Mouse (Mus musculus): ENCODE results near the gene Odf3b. TPM values are rescaled to one million over a fixed set of nuclear protein-coding genes. Genes with fewer than 3 reads are reported as not detected.

Gene Odf3b
- polyA plus RNA-seq, 1 experiment: not detected

- no peak for TF ChIP-seq USF1 (IDR thresholded peaks at IDR 0.05; ENCODE audit: low read depth)
- TF ChIP-seq CTCF (IDR thresholded peaks at IDR 0.05; ENCODE audit: control insufficient read depth, insufficient read depth, insufficient read length): no peak
- no peak for TF ChIP-seq CEBPB (IDR thresholded peaks at IDR 0.05; ENCODE audit: low read depth)
- no peak for TF ChIP-seq FOSL1 (IDR thresholded peaks at IDR 0.05; ENCODE audit: insufficient read depth, low read length, poor library complexity, severe bottlenecking)
- TF ChIP-seq MAX (IDR thresholded peaks at IDR 0.05): no peak
- no peak for TF ChIP-seq MYOD1 (IDR thresholded peaks at IDR 0.05; ENCODE audit: control insufficient read depth, insufficient read length, low read depth)
- no peak for TF ChIP-seq MYOG (IDR thresholded peaks at IDR 0.05; ENCODE audit: control insufficient read depth, extremely low read depth, insufficient read length)
- H3K36me3 ChIP-seq (ENCODE audit: control insufficient read depth, insufficient read depth): peaks cover 28% of the 10 kb centered on the region
- H3K4me3 ChIP-seq (ENCODE audit: insufficient read depth, poor library complexity, severe bottlenecking): no peak overlapping the region
- no peaks in the 10 kb centered on the region for H3K79me3 ChIP-seq (ENCODE audit: low read depth)
- H3ac ChIP-seq (ENCODE audit: control insufficient read depth, insufficient read length, low read depth): no peak overlapping the region
- H3K79me2 ChIP-seq (ENCODE audit: control insufficient read depth, insufficient read depth): no peaks in the 10 kb centered on the region
- no peaks in the 10 kb centered on the region for H3K27me3 ChIP-seq (ENCODE audit: control insufficient read depth, insufficient read depth, insufficient read length)
Measured at GRCm38 (mm10) chr15:89415282-89415681, 36.2 kb upstream of the Odf3b start.

- peaks cover 6% of the 10 kb centered on the region for H3K27me3 ChIP-seq (ENCODE audit: control insufficient read depth, insufficient read depth, insufficient read length)
- H3K4me3 ChIP-seq (ENCODE audit: insufficient read depth, poor library complexity, severe bottlenecking): no peak within 1 kb of the TSS
Measured at GRCm38 (mm10) chr15:89410118-89410517, 31.0 kb upstream of the Odf3b start, which contains the start of gene Syce3. Syce3 (minus strand) TSS chr15:89410503.

GRCm38 (mm10) chr15:89406691-89407090, 27.6 kb upstream of the Odf3b start:
- H3K79me2 ChIP-seq (ENCODE audit: control insufficient read depth, insufficient read depth): no peaks in the 10 kb centered on the region
- H3K4me3 ChIP-seq (ENCODE audit: insufficient read depth, poor library complexity, severe bottlenecking): no peak overlapping the region
- no peak overlapping the region for H3ac ChIP-seq (ENCODE audit: control insufficient read depth, insufficient read length, low read depth)
- no peaks in the 10 kb centered on the region for H3K36me3 ChIP-seq (ENCODE audit: control insufficient read depth, insufficient read depth)
- TF ChIP-seq FOSL1 (IDR thresholded peaks at IDR 0.05; ENCODE audit: insufficient read depth, low read length, poor library complexity, severe bottlenecking) (no peak), MYOG (IDR thresholded peaks at IDR 0.05; ENCODE audit: control insufficient read depth, extremely low read depth, insufficient read length) (no peak), MAX (IDR thresholded peaks at IDR 0.05) (no peak), USF1 (IDR thresholded peaks at IDR 0.05; ENCODE audit: low read depth) (no peak), CEBPB (IDR thresholded peaks at IDR 0.05; ENCODE audit: low read depth) (no peak), CTCF (IDR thresholded peaks at IDR 0.05; ENCODE audit: control insufficient read depth, insufficient read depth, insufficient read length) (no peak), MYOD1 (IDR thresholded peaks at IDR 0.05; ENCODE audit: control insufficient read depth, insufficient read length, low read depth) (no peak)
- H3K27me3 ChIP-seq (ENCODE audit: control insufficient read depth, insufficient read depth, insufficient read length): peaks cover 15% of the 10 kb centered on the region
- no peaks in the 10 kb centered on the region for H3K79me3 ChIP-seq (ENCODE audit: low read depth)

More at GRCm38 (mm10) chr15:89410118-89410517, 31.0 kb upstream of the Odf3b start, which contains the start of gene Syce3:
- Histone ChIP-seq H3K79me2 (ENCODE audit: control insufficient read depth, insufficient read depth) (no peaks in the 10 kb centered on the region), H3K79me3 (ENCODE audit: low read depth) (no peaks in the 10 kb centered on the region), H3ac (ENCODE audit: control insufficient read depth, insufficient read length, low read depth) (no peak within 1 kb of the TSS), H3K36me3 (ENCODE audit: control insufficient read depth, insufficient read depth) (no peaks in the 10 kb centered on the region)
- TF ChIP-seq CTCF (IDR thresholded peaks at IDR 0.05; ENCODE audit: control insufficient read depth, insufficient read depth, insufficient read length): no peak
- TF ChIP-seq USF1 (IDR thresholded peaks at IDR 0.05; ENCODE audit: low read depth): no peak
- no peak for TF ChIP-seq MYOD1 (IDR thresholded peaks at IDR 0.05; ENCODE audit: control insufficient read depth, insufficient read length, low read depth)
- no peak for TF ChIP-seq FOSL1 (IDR thresholded peaks at IDR 0.05; ENCODE audit: insufficient read depth, low read length, poor library complexity, severe bottlenecking)
- no peak for TF ChIP-seq MYOG (IDR thresholded peaks at IDR 0.05; ENCODE audit: control insufficient read depth, extremely low read depth, insufficient read length)

GRCm38 (mm10) chr15:89404831-89405623, 25.9 kb upstream of the Odf3b start:
- peaks cover 19% of the 10 kb centered on the region for H3K27me3 ChIP-seq (ENCODE audit: control insufficient read depth, insufficient read depth, insufficient read length)
- no peak for TF ChIP-seq MYOG (IDR thresholded peaks at IDR 0.05; ENCODE audit: control insufficient read depth, extremely low read depth, insufficient read length)
- TF ChIP-seq USF1 (IDR thresholded peaks at IDR 0.05; ENCODE audit: low read depth): peak; percentile 33
- no peak for TF ChIP-seq MAX (IDR thresholded peaks at IDR 0.05)
- TF ChIP-seq CEBPB (IDR thresholded peaks at IDR 0.05; ENCODE audit: low read depth): no peak
- no peak for TF ChIP-seq FOSL1 (IDR thresholded peaks at IDR 0.05; ENCODE audit: insufficient read depth, low read length, poor library complexity, severe bottlenecking)
- no peak overlapping the region for H3ac ChIP-seq (ENCODE audit: control insufficient read depth, insufficient read length, low read depth)
- H3K4me3 ChIP-seq (ENCODE audit: insufficient read depth, poor library complexity, severe bottlenecking): no peak overlapping the region
- H3K79me3 ChIP-seq (ENCODE audit: low read depth): no peaks in the 10 kb centered on the region
- H3K36me3 ChIP-seq (ENCODE audit: control insufficient read depth, insufficient read depth): no peaks in the 10 kb centered on the region
- H3K79me2 ChIP-seq (ENCODE audit: control insufficient read depth, insufficient read depth): no peaks in the 10 kb centered on the region

GRCm38 (mm10) chr15:89402471-89402870, 23.4 kb upstream of the Odf3b start:
- Histone ChIP-seq H3K79me3 (ENCODE audit: low read depth) (no peaks in the 10 kb centered on the region), H3K27me3 (ENCODE audit: control insufficient read depth, insufficient read depth, insufficient read length) (peaks cover 29% of the 10 kb centered on the region), H3K36me3 (ENCODE audit: control insufficient read depth, insufficient read depth) (no peaks in the 10 kb centered on the region), H3ac (ENCODE audit: control insufficient read depth, insufficient read length, low read depth) (no peak overlapping the region), H3K4me3 (ENCODE audit: insufficient read depth, poor library complexity, severe bottlenecking) (no peak overlapping the region), H3K79me2 (ENCODE audit: control insufficient read depth, insufficient read depth) (no peaks in the 10 kb centered on the region)
- TF ChIP-seq CEBPB (IDR thresholded peaks at IDR 0.05; ENCODE audit: low read depth): no peak
- TF ChIP-seq FOSL1 (IDR thresholded peaks at IDR 0.05; ENCODE audit: insufficient read depth, low read length, poor library complexity, severe bottlenecking): no peak
- no peak for TF ChIP-seq USF1 (IDR thresholded peaks at IDR 0.05; ENCODE audit: low read depth)
- TF ChIP-seq MYOG (IDR thresholded peaks at IDR 0.05; ENCODE audit: control insufficient read depth, extremely low read depth, insufficient read length): no peak
- no peak for TF ChIP-seq MAX (IDR thresholded peaks at IDR 0.05)
- TF ChIP-seq MYOD1 (IDR thresholded peaks at IDR 0.05; ENCODE audit: control insufficient read depth, insufficient read length, low read depth): no peak
- no peak for TF ChIP-seq CTCF (IDR thresholded peaks at IDR 0.05; ENCODE audit: control insufficient read depth, insufficient read depth, insufficient read length)

Data from C2C12 (cell line).